Mouse (Mus musculus) adrenal gland, postnatal 14 days (tissue): ENCODE data around the gene Coq5. TPM values are rescaled to one million over a fixed set of nuclear protein-coding genes. Genes with fewer than 3 reads are reported as not detected.

Experiments used
- DNase-seq: peaks from one replicate; pipeline ENCODE4 v3.0.0; 2021; ENCODE audit warnings: mixed read lengths
- long read RNA-seq, 2 experiments: library from polyadenylated mRNA; stranded (forward); transcript quantifications; one replicate each; pipeline ENCODE4 v2.0.0; 2021
- total RNA-seq: library from RNA; stranded (reverse); gene quantifications from 2 replicates; pipeline ENCODE4 v1.2.3, GENCODE M21; 2021

Gene Coq5
- 80.4 and 83.1 TPM in 2 replicates for total RNA-seq
- long read RNA-seq, experiment 1, transcript Coq5-201 (7 exons, 2,037 nt) = major isoform, 159 of 168 reads
- long read RNA-seq, experiment 1, partial matches to known transcripts = 5 of 168 reads
- long read RNA-seq, experiment 1, other reads (novel, unspliced or antisense) = 3 of 168 reads
- long read RNA-seq, experiment 2, transcript Coq5-201 (7 exons, 2,037 nt) = major isoform, 154 of 166 reads
- long read RNA-seq, experiment 2, partial matches to known transcripts = 3 of 166 reads
- long read RNA-seq, experiment 2, other reads (novel, unspliced or antisense) = 8 of 166 reads

GRCm38 (mm10) chr5:115279226-115280049 lies at the start of gene Coq5:
Coq5 (plus strand) TSS chr5:115279666.
- DNase-seq = peak; percentile 94

- no peak for DNase-seq
Measured at GRCm38 (mm10) chr5:115230830-115231551, 48.5 kb upstream of the Coq5 start.

GRCm38 (mm10) chr5:115231552-115232120 lies 47.8 kb upstream of the Coq5 start:
- DNase-seq = no peak

- DNase-seq = no peak
Measured at GRCm38 (mm10) chr5:115232516-115232915, 47.0 kb upstream of the Coq5 start.

- no peak for DNase-seq
Measured at GRCm38 (mm10) chr5:115233031-115233780, 46.3 kb upstream of the Coq5 start.

GRCm38 (mm10) chr5:115234519-115234918 lies 44.9 kb upstream of the Coq5 start:
- DNase-seq = no peak

- peak; percentile 79 for DNase-seq
Measured at GRCm38 (mm10) chr5:115235323-115235771, 44.1 kb upstream of the Coq5 start.

GRCm38 (mm10) chr5:115235786-115236263 lies 43.6 kb upstream of the Coq5 start, which contains the start of gene Pop5:
Pop5 (plus strand) TSS chr5:115235836.
- DNase-seq = peak; percentile 94

- DNase-seq = peak; percentile 96
Measured at GRCm38 (mm10) chr5:115237803-115238728, 41.4 kb upstream of the Coq5 start.

GRCm38 (mm10) chr5:115238729-115239195 lies 40.7 kb upstream of the Coq5 start:
- peak; percentile 44 for DNase-seq

- no peak for DNase-seq
Measured at GRCm38 (mm10) chr5:115240191-115240590, 39.3 kb upstream of the Coq5 start.

GRCm38 (mm10) chr5:115255472-115255871 lies 24.0 kb upstream of the Coq5 start:
- DNase-seq = no peak

GRCm38 (mm10) chr5:115256909-115257546 lies 22.4 kb upstream of the Coq5 start:
- no peak for DNase-seq

- DNase-seq = no peak
Measured at GRCm38 (mm10) chr5:115260356-115260755, 19.1 kb upstream of the Coq5 start.

- DNase-seq = no peak
Measured at GRCm38 (mm10) chr5:115261141-115261540, 18.3 kb upstream of the Coq5 start.

GRCm38 (mm10) chr5:115261880-115262279 lies 17.6 kb upstream of the Coq5 start:
- no peak for DNase-seq

GRCm38 (mm10) chr5:115262502-115263291 lies 16.8 kb upstream of the Coq5 start:
- DNase-seq = no peak

GRCm38 (mm10) chr5:115266340-115266739 lies 13.1 kb upstream of the Coq5 start:
- no peak for DNase-seq
